Mouse (Mus musculus): Measurements from ENCODE around the gene Itga10. TPM values are rescaled to one million over a fixed set of nuclear protein-coding genes. Genes with fewer than 3 reads are reported as not detected.

Gene Itga10
- total RNA-seq (2023; ENCODE audit: inconsistent age) = 1.7 to 3.0 TPM (median 2.6 TPM) in 4 replicates

DNA sequence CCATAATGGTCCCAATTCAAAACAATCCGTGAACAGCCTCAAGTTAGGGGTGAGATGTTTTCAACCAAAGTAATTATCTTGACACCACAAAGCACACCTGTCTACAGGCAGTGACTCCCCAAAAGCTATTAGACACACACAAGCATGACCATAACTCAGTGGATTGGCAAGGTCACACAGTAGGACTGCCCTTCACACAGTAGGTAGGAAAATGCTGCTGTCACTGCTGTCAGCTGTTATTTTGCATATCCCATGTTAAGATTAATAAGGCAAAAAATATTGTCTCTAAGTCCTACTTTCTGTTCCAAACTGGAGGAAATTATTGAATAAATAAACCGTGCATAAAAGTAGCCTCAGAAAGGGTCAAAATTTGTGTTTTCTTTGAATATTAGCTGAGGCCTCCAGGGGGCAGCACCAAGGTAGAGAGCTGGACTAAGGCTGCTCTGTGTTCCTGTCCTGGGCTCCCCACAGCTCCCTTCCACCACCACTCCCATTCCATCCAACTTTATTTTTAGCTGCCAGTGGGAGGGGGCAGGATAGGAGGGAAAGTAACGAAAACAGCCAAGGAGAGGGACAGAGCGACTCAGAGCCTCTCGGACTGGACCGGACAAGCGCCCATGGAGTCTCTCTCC is at the start of gene Itga10:
Itga10 (plus strand) TSS at position 567 of the 632 bp plus-strand sequence.

DNA sequence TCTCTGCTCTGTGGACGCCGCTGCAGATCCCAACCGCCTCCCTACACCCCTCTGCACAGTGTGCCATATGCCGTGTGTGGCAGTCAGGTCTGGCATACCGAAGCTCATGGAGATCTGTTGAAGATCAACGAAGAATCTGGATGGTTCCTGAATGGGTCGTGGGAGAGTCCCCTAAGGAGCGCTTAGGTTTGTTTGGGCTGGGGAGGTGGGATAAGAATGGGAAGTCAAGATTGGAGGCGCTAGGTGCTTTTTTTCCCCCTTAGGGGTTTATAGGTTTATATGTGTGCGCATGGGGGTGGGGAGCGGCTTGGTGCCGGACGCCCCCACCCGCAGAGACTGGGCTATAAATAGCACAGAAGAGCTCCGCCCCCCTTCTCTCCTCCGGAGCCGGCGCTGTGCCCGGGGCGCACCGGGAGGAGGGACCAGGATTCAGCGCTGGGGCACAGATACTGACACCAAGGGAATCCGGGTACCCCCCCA is 49.1 kb upstream of the Itga10 start, which contains the start of gene Ankrd34a:
Ankrd34a (plus strand) TSS at position 409 of the 480 bp plus-strand sequence.

DNA sequence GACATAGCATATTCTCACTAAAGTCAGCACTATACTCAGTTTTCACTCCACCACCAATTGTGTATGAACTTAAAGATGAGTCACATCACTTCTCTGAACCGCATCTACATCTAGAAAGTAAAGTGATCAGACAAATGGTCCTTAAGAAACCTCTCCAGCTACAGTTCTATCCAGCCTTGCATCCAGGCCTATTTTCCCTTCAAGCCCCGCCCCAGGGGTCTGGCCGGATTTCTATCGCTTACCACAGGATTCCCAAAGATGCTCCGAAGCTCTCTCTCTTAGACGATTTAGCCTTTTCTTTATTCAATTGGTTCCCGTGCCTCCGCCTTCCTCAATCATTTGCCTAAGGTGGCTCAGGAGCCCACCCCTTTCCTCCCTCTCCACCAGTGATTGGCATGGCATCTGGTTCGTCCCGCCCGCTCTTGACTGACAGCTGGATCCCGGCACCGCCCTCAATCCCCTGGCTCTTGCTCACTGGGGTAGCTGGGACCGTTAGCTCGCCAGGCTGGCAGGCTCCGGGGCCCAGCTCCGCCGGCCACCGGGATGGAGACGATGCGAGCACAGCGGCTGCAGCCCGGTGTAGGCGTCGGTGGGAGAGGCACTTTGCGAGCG is 44.6 kb upstream of the Itga10 start, which contains the start of gene Lix1l:
Lix1l (plus strand) TSS at position 511 of the 612 bp plus-strand sequence.

DNA sequence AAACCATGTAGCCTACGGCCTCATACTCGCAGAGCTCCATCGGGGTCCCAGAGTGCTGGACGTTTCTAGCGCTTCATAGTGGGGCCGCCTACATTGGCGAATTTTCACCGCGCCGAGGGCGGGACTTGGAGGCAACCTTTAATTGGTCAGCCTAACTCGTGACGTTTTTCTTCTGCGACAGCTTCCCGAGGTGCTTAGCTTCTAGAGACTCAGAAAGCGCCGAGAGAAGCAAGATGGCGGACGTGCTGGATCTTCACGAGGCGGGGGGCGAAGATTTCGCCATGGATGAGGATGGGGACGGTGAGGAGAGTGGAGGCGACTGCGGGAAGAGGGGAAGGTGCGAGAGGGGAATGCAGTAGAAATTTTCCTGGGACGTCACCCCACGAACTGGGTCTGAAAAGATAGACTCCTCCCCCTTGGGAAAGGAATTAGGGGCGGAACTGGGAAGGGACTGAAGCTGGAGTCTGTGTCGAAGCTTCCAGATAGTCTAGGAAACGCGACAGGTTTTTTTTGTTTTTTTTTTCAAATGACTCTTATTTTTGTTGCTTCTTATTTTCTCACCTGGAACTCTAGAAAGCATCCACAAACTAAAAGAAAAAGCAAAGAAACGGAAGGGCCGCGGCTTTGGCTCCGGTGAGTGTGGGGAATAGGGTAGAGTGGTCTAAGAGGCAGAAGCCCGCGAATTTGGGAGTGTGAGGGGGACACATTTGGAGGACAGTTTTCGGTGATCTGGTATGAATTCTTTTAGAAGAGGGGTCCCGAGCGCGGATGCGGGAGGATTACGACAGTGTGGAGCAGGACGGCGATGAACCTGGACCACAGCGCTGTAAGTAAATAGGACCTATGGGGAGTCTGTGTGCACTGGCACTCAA is 15.4 kb upstream of the Itga10 start, which contains the start of gene Rbm8a:
Rbm8a (plus strand) TSS at position 205 of the 872 bp plus-strand sequence.

DNA sequence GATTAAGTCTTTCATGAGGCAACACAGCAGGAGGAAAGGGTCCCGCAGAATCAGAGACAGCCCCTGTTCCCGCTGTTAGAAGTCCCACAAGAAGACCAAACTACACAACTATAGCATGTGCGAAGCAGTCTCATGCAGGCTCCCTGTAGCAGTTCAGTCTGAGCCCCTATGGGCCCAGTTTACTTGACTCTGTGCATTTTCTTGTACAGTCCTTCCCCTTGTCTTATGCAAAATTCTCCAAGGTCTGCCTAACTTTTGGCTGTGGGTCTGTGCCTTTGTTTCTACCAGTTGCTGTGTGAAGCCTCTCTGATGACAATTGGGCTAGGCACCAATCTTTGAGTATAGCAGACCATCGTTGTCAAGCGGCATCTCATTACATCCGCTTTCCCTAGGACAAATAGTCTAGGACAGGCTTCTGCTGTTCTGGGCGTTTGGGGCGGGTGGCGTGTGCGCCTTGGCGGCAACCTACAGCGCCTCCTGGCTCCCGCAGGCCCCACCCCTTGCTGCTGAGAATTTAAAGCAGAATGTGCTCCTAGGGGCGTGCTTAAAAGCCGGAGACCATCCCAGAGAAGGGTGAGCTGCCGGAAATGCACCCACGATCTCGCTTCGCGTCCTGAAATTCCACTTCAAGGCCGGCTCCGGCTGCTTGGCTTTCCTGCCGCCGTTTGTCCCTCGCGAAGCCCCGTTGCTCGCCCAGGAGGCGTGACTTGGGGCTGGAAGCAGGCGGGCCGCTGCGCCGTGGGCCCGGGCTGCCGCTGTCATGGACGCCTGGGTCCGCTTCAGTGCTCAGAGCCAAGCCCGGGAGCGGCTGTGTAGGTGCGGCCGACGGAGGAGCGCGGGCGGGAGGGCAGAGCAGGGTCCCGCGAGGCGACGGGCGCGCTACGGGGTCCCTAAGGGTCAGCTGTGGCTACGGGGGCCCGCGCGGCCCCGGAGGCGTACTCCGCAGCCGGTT is 10.2 kb upstream of the Itga10 start, which contains the start of the genes Pex11b and Gm42957:
Pex11b (plus strand) TSS at position 449 of the 952 bp plus-strand sequence.
Gm42957 (plus strand) TSS at position 547 of the 952 bp plus-strand sequence.

DNA sequence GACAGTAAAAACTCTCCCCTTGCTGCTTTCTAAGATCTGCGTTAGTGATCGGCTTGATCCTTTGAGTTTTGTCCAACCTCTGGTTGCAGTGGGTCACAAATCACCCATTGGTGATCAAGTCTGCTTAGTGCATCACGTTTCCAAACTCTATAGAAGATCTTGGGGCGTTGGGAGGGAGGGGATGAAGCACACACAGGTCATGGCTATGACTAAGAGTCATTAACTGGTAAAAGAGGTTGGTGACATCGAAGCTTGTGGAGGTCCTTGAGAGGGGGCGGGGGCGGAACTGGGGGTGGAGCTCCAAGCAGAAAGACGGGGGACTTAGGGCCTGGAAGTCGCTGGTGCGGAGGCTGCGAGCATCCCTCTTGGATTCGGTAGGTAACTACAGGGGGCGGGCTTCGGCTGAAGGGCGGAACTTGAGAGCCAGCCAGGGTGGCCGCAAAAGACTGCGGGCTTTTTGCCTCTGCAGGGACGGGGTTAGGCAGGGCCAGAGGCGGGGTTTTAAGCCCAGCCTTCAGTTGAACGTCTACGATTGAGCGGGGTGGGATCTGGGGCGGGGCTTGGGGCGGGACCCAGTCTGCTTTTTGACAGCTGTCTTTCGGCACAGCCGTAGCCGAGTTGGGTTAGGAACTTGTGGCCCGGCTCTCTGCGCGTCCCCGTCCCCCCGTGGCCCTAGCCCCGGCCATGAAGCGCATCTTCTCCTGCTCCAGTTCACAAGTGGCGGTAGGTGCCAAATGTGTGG is 24.5 kb downstream of the Itga10 start, which contains the start of gene Ankrd35:
Ankrd35 (plus strand) TSS at position 405 of the 742 bp plus-strand sequence.

DNA sequence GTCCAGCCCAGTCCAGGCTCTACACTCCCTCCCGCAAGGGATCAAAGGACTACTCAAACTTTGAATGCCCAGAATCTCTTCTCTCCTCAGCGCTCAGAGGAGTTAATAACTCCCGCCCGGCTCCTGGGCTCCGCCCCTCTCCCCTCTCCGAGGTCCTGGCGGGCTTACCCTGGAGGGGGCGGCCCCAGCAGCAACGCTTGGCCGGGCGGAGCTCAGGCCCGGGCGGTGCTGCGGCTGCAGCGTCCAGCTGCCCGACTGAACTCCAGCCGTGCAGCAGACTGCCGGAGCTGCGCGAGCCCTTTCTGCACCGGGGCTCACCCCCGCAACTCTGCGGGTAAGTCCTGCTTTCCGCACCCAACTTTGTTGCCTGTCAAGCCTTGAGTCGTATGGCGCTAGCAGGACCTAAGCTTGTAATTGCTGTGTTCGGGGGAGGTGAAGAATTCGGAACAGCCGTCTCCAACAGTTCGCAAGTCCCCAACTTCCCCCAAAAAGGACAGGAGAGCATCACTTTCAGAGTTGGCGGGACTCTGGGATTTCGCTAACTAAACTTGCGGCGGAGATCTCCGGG is 50.9 kb downstream of the Itga10 start, which contains the start of gene Pias3:
Pias3 (plus strand) TSS at position 187 of the 568 bp plus-strand sequence.

DNA sequence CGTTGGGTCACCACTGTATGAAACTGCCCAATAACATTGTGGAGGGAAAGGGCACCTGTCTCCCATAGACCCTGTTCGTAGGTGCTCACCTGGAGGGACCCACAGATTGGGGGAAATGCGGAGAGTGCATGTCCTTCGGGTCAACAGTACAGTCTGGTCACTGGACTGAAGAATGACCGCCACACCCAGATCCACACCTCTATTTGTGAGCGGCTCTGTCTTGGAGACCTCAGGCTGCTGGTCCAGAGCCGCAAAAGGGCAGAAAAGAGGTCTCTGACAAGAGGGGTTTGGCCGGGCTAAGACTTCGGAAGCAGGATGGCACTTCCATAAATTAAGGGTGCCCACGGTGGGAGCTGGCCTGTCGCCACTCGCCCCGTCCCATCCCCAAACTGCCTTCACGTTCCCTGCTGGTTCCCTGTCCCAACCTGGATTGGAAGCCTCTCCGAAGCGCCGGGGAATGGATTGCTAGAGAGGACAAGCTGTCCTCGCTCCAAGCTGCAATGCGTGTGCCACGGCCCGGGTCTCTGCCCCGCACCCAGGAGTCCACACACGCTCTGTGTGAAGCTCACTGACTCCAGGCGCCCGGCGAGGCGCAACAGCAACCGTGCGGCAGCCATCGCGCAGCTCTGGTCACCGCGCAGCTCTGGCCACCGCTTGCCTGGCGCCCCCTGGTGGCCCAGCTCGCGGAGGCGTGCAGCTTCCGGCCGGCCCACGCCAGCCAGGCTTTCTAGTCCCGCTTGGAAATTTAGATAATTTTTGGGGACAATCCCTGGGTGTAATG is 62.7 kb downstream of the Itga10 start, which contains the start of gene Nudt17:
Nudt17 (minus strand) TSS at position 660 of the 781 bp plus-strand sequence.

Other genes starting within 250 kb of the Itga10 start
- not detected in 4 replicates for gene BC107364, start 193.3 kb upstream of the Itga10 start, total RNA-seq (2023; ENCODE audit: inconsistent age)
- not detected in 4 replicates for gene Hfe2, start 120.4 kb upstream of the Itga10 start, total RNA-seq (2023; ENCODE audit: inconsistent age)
- gene Txnip, start 87.6 kb upstream of the Itga10 start, total RNA-seq (2023; ENCODE audit: inconsistent age) = 694 to 799 TPM (median 724 TPM) in 4 replicates
- gene Gm16253, start 68.6 kb upstream of the Itga10 start, total RNA-seq (2023; ENCODE audit: inconsistent age) = 1.1 TPM in 1 of 4 replicates, not detected in the others
- 29.5 to 38.6 TPM (median 30.7 TPM) in 4 replicates for gene Polr3gl, start 51.4 kb upstream of the Itga10 start, total RNA-seq (2023; ENCODE audit: inconsistent age)
- gene Ankrd34a, start 48.9 kb upstream of the Itga10 start, total RNA-seq (2023; ENCODE audit: inconsistent age) = not detected in 4 replicates
- gene Lix1l, start 44.4 kb upstream of the Itga10 start, total RNA-seq (2023; ENCODE audit: inconsistent age) = 0.32 to 0.42 TPM (median 0.38 TPM) in 4 replicates
- 89.8 to 108 TPM (median 92.8 TPM) in 4 replicates for gene Rbm8a, start 15.7 kb upstream of the Itga10 start, total RNA-seq (2023; ENCODE audit: inconsistent age)
- 21.1 to 26.9 TPM (median 23.2 TPM) in 4 replicates for gene Pex11b, start 10.2 kb upstream of the Itga10 start, total RNA-seq (2023; ENCODE audit: inconsistent age)
- 0.15 TPM in 1 of 4 replicates, not detected in the others for gene Gm42957, start 10.1 kb upstream of the Itga10 start, total RNA-seq (2023; ENCODE audit: inconsistent age)
- 0.19 TPM in 1 of 4 replicates, not detected in the others for gene Ankrd35, start 24.5 kb downstream of the Itga10 start, total RNA-seq (2023; ENCODE audit: inconsistent age)
- 36.7 to 42.8 TPM (median 39.4 TPM) in 4 replicates for gene Pias3, start 50.8 kb downstream of the Itga10 start, total RNA-seq (2023; ENCODE audit: inconsistent age)
- gene Nudt17, start 63.0 kb downstream of the Itga10 start, total RNA-seq (2023; ENCODE audit: inconsistent age) = 0.67 to 1.3 TPM (median 0.94 TPM) in 4 replicates
- gene Polr3c, start 82.0 kb downstream of the Itga10 start, total RNA-seq (2023; ENCODE audit: inconsistent age) = 53.3 to 59.5 TPM (median 55.8 TPM) in 4 replicates
- 50.2 to 61.3 TPM (median 53.4 TPM) in 4 replicates for gene Rnf115, start 82.1 kb downstream of the Itga10 start, total RNA-seq (2023; ENCODE audit: inconsistent age)
- not detected in 4 replicates for gene Pdzk1, start 183.7 kb downstream of the Itga10 start, total RNA-seq (2023; ENCODE audit: inconsistent age)
- 0.99 to 2.1 TPM (median 1.3 TPM) in 4 replicates for gene Cd160, start 183.8 kb downstream of the Itga10 start, total RNA-seq (2023; ENCODE audit: inconsistent age)